Comparison of ENCODE assay signal across 16 mouse cellular contexts in the genomic region with DNA sequence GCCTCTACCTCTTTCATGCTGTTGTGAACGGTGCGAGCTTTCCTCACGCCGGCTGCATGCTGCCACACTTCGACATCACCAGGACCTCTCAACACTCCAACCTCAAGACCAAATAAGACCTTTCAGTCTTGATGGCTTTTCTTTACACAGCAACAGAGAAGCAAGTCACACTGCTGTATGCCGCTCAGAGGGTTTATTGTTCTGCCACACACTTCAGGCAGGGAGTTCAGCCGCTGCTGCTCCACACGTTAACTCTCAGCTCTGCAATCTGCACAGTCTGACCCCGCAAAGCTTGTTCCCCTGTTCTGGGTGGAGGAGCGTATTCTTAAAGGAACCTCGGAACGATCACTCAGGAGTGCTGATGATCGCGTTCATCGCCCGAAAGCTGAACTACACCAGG. TPM values are rescaled to one million over a fixed set of nuclear protein-coding genes. Genes with fewer than 3 reads are reported as not detected.
A peak's percentile ranks its signal among the peaks of the same experiment; 100 is the strongest.
DNase-seq lines count a peak whose midpoint lies in the region; ATAC-seq and TF ChIP-seq lines count a peak whose summit lies in the region.
"Had no signal": no experiment of that assay in that cellular context is flagged by ENCODE, and none has a peak within 500 bp of the region (broad histone marks: within the 10 kb centered on the region; RNA-seq: fewer than 3 reads in every experiment).

No protein-coding gene starts in this region.

- H3K9ac ChIP-seq in forebrain, embryonic 12.5 days: no peak overlapping the region
- no peak overlapping the region for H3K9ac ChIP-seq in forebrain, embryonic 16.5 days (replicated peaks; ENCODE audit: low read depth, low read length)
- H3K9ac ChIP-seq in hindbrain, embryonic 13.5 days: no peak overlapping the region
- no peak overlapping the region for H3K9ac ChIP-seq in hindbrain, embryonic 12.5 days
- no peak overlapping the region for H3K9ac ChIP-seq in midbrain, embryonic 14.5 days (replicated peaks; ENCODE audit: low read length)
- no peak overlapping the region for H3K9ac ChIP-seq in midbrain, embryonic 15.5 days
- no peak overlapping the region for H3K9ac ChIP-seq in stomach, postnatal 0 days (ENCODE audit: low read length)
- H3K9ac ChIP-seq: liver, embryonic 15.5 days had no signal

- H3K36me3 ChIP-seq in forebrain, embryonic 12.5 days (replicated peaks): peaks cover 43% of the 10 kb centered on the region
- H3K36me3 ChIP-seq in forebrain, embryonic 16.5 days (ENCODE audit: control insufficient read depth, insufficient read depth): no peaks in the 10 kb centered on the region
- peaks cover 54% of the 10 kb centered on the region for H3K36me3 ChIP-seq in hindbrain, embryonic 13.5 days
- H3K36me3 ChIP-seq in hindbrain, embryonic 12.5 days: peaks cover 37% of the 10 kb centered on the region
- peaks cover 35% of the 10 kb centered on the region for H3K36me3 ChIP-seq in midbrain, embryonic 14.5 days (ENCODE audit: control insufficient read depth, insufficient read depth, low read length)
- no peaks in the 10 kb centered on the region for H3K36me3 ChIP-seq in midbrain, embryonic 15.5 days (replicated peaks)
- no peaks in the 10 kb centered on the region for H3K36me3 ChIP-seq in stomach, postnatal 0 days (ENCODE audit: control insufficient read depth, insufficient read depth, low read length)
- H3K36me3 ChIP-seq: liver, embryonic 15.5 days had no signal

- H3K9me3 ChIP-seq in forebrain, embryonic 12.5 days: no peaks in the 10 kb centered on the region
- H3K9me3 ChIP-seq in forebrain, embryonic 16.5 days (ENCODE audit: control insufficient read depth, low read length): no peaks in the 10 kb centered on the region
- H3K9me3 ChIP-seq in hindbrain, embryonic 13.5 days: no peaks in the 10 kb centered on the region
- no peaks in the 10 kb centered on the region for H3K9me3 ChIP-seq in hindbrain, embryonic 12.5 days (replicated peaks)
- no peaks in the 10 kb centered on the region for H3K9me3 ChIP-seq in midbrain, embryonic 14.5 days (ENCODE audit: control insufficient read depth, low read length)
- no peaks in the 10 kb centered on the region for H3K9me3 ChIP-seq in midbrain, embryonic 15.5 days
- H3K9me3 ChIP-seq in stomach, postnatal 0 days (ENCODE audit: control insufficient read depth, low read length): no peaks in the 10 kb centered on the region
- H3K9me3 ChIP-seq: liver, embryonic 15.5 days; megakaryocyte, embryonic 14.5 days had no signal

- no peak overlapping the region for H3K4me2 ChIP-seq in forebrain, embryonic 12.5 days
- no peak overlapping the region for H3K4me2 ChIP-seq in forebrain, embryonic 16.5 days (ENCODE audit: low read length)
- H3K4me2 ChIP-seq in hindbrain, embryonic 13.5 days: no peak overlapping the region
- H3K4me2 ChIP-seq in hindbrain, embryonic 12.5 days (replicated peaks): no peak overlapping the region
- H3K4me2 ChIP-seq in midbrain, embryonic 14.5 days (ENCODE audit: low read length): no peak overlapping the region
- H3K4me2 ChIP-seq in midbrain, embryonic 15.5 days: no peak overlapping the region
- H3K4me2 ChIP-seq in stomach, postnatal 0 days (replicated peaks; ENCODE audit: low read depth): no peak overlapping the region
- H3K4me2 ChIP-seq: heart, embryonic 11.5 days; liver, embryonic 15.5 days had no signal

- H3K4me3 ChIP-seq in forebrain, embryonic 12.5 days (replicated peaks): no peak overlapping the region
- H3K4me3 ChIP-seq in forebrain, embryonic 16.5 days (replicated peaks; ENCODE audit: low read length): no peak overlapping the region
- H3K4me3 ChIP-seq in hindbrain, embryonic 13.5 days: no peak overlapping the region
- no peak overlapping the region for H3K4me3 ChIP-seq in hindbrain, embryonic 12.5 days
- H3K4me3 ChIP-seq in midbrain, embryonic 14.5 days (replicated peaks; ENCODE audit: low read depth, low read length): no peak overlapping the region
- no peak overlapping the region for H3K4me3 ChIP-seq in midbrain, embryonic 15.5 days
- H3K4me3 ChIP-seq in stomach, postnatal 0 days (ENCODE audit: low read depth, low read length): no peak overlapping the region
- H3K4me3 ChIP-seq: liver, embryonic 15.5 days; megakaryocyte, embryonic 14.5 days had no signal

- no peaks in the 10 kb centered on the region for H3K27me3 ChIP-seq in forebrain, embryonic 12.5 days
- no peaks in the 10 kb centered on the region for H3K27me3 ChIP-seq in forebrain, embryonic 16.5 days (replicated peaks; ENCODE audit: control insufficient read depth, insufficient read depth, low read length)
- no peaks in the 10 kb centered on the region for H3K27me3 ChIP-seq in hindbrain, embryonic 13.5 days
- no peaks in the 10 kb centered on the region for H3K27me3 ChIP-seq in hindbrain, embryonic 12.5 days
- H3K27me3 ChIP-seq in midbrain, embryonic 14.5 days (ENCODE audit: control insufficient read depth, insufficient read depth, low read length): no peaks in the 10 kb centered on the region
- no peaks in the 10 kb centered on the region for H3K27me3 ChIP-seq in midbrain, embryonic 15.5 days (replicated peaks)
- H3K27me3 ChIP-seq in stomach, postnatal 0 days (ENCODE audit: control insufficient read depth, insufficient read depth, low read length): no peaks in the 10 kb centered on the region
- H3K27me3 ChIP-seq: liver, embryonic 15.5 days; megakaryocyte, embryonic 14.5 days had no signal

- no peak for TF ChIP-seq CTCF in stomach, postnatal 0 days (IDR thresholded peaks at IDR 0.05; ENCODE audit: low read depth)

- peaks cover 53% of the 10 kb centered on the region for H3K4me1 ChIP-seq in forebrain, embryonic 12.5 days
- H3K4me1 ChIP-seq in forebrain, embryonic 16.5 days (replicated peaks; ENCODE audit: control insufficient read depth, insufficient read depth, low read length): peaks cover 38% of the 10 kb centered on the region
- H3K4me1 ChIP-seq in hindbrain, embryonic 13.5 days (replicated peaks): peaks cover 58% of the 10 kb centered on the region
- H3K4me1 ChIP-seq in hindbrain, embryonic 12.5 days: peaks cover 35% of the 10 kb centered on the region
- H3K4me1 ChIP-seq in midbrain, embryonic 14.5 days (ENCODE audit: control insufficient read depth, insufficient read depth, low read length): peaks cover 13% of the 10 kb centered on the region; the same call in 1 of the 2 replicates
- peaks cover 36% of the 10 kb centered on the region for H3K4me1 ChIP-seq in midbrain, embryonic 15.5 days
- peaks cover 4% of the 10 kb centered on the region; the same call in 1 of the 2 replicates for H3K4me1 ChIP-seq in stomach, postnatal 0 days (replicated peaks; ENCODE audit: control insufficient read depth, insufficient read depth)

- TF ChIP-seq EP300 in stomach, postnatal 0 days (optimal IDR thresholded peaks at IDR 0.05): no peak

- WGBS in forebrain, embryonic 12.5 days: 70% methylated on average over 16 of the region's 16 CpGs
- 53% methylated on average over 16 of the region's 16 CpGs for WGBS in forebrain, embryonic 16.5 days
- 72% methylated on average over 16 of the region's 16 CpGs for WGBS in hindbrain, embryonic 13.5 days
- WGBS in hindbrain, embryonic 12.5 days: 73% methylated on average over 16 of the region's 16 CpGs
- 72% methylated on average over 16 of the region's 16 CpGs for WGBS in midbrain, embryonic 14.5 days
- 67% methylated on average over 16 of the region's 16 CpGs for WGBS in midbrain, embryonic 15.5 days
- 58% methylated on average over 16 of the region's 16 CpGs for WGBS in stomach, postnatal 0 days

- no peak for ATAC-seq in forebrain, embryonic 12.5 days (ENCODE audit: low FRiP score)
- ATAC-seq in forebrain, embryonic 16.5 days: no peak
- no peak for ATAC-seq in hindbrain, embryonic 13.5 days (ENCODE audit: low FRiP score)
- ATAC-seq in hindbrain, embryonic 12.5 days (ENCODE audit: low FRiP score): no peak
- ATAC-seq in midbrain, embryonic 14.5 days (ENCODE audit: low FRiP score, low TSS enrichment): no peak
- no peak for ATAC-seq in midbrain, embryonic 15.5 days (replicated peaks)
- 0 out of 2 replicates have a peak, but pooled peaks have one; percentile 11 for ATAC-seq in stomach, postnatal 0 days (ENCODE audit: low FRiP score, low TSS enrichment)
- ATAC-seq: intestine, postnatal 0 days had no signal

- DNase-seq in midbrain, embryonic 14.5 days: peak; percentile 29
- peak; percentile 30 for DNase-seq in stomach, postnatal 0 days (ENCODE audit: low spot score)
- DNase-seq in adrenal gland, postnatal 14 days: no peak
- DNase-seq: cerebellum, adult 8-10 months; kidney, postnatal 14 days; layer of hippocampus, adult 9-11 months; thymus, postnatal 36 days had no signal

- 0 out of 2 replicates have a peak overlapping the region, but pooled peaks have one; percentile 15 for H3K27ac ChIP-seq in forebrain, embryonic 12.5 days
- no peak overlapping the region for H3K27ac ChIP-seq in forebrain, embryonic 16.5 days (ENCODE audit: low read length)
- peak overlapping the region; percentile 58 for H3K27ac ChIP-seq in hindbrain, embryonic 13.5 days
- no peak overlapping the region for H3K27ac ChIP-seq in hindbrain, embryonic 12.5 days
- no peak overlapping the region for H3K27ac ChIP-seq in midbrain, embryonic 14.5 days (replicated peaks; ENCODE audit: low read depth, low read length)
- H3K27ac ChIP-seq in midbrain, embryonic 15.5 days: no peak overlapping the region
- peak overlapping the region; percentile 5; the same call in 1 of the 2 replicates for H3K27ac ChIP-seq in stomach, postnatal 0 days (replicated peaks)
- H3K27ac ChIP-seq: liver, embryonic 15.5 days had no signal

RNA-seq across cellular contexts. Expression of gene Slc38a1, which starts 40.7 kb away (rescaled TPM):
- polyA plus RNA-seq in forebrain, embryonic 12.5 days (2016; fragmentation: Nextera tagmentation; extraction: Ambion mirVana): 148 and 166 TPM in 2 replicates
- polyA plus RNA-seq in forebrain, embryonic 16.5 days (2015; fragmentation: Nextera tagmentation; extraction: Ambion mirVana): 154 and 158 TPM in 2 replicates
- polyA plus RNA-seq in hindbrain, embryonic 13.5 days (2015; fragmentation: Nextera tagmentation; extraction: Ambion mirVana): 154 and 158 TPM in 2 replicates
- polyA plus RNA-seq in hindbrain, embryonic 12.5 days (2016; fragmentation: Nextera tagmentation; extraction: Ambion mirVana): 152 and 155 TPM in 2 replicates
- 147 and 150 TPM in 2 replicates for polyA plus RNA-seq in midbrain, embryonic 14.5 days (2014; fragmentation: Nextera tagmentation; extraction: Ambion mirVana)
- 132 and 144 TPM in 2 replicates for polyA plus RNA-seq in midbrain, embryonic 15.5 days (2015; fragmentation: Nextera tagmentation; extraction: Ambion mirVana)
- 34.4 and 38.5 TPM in 2 replicates for polyA plus RNA-seq in stomach, postnatal 0 days (2015; fragmentation: Nextera tagmentation; extraction: Ambion mirVana)
- 43.1 and 51.9 TPM in 2 replicates for total RNA-seq in adrenal gland, postnatal 14 days (2021)

Comparison
In these comparisons a context has a peak if more than half of its experiments do, and no peak if none do; other contexts are left out.
1. H3K27ac ChIP-seq: peak in forebrain, embryonic 12.5 days (single experiment), hindbrain, embryonic 13.5 days (single experiment) and stomach, postnatal 0 days (single experiment); none in forebrain, embryonic 16.5 days (single experiment), hindbrain, embryonic 12.5 days (single experiment), midbrain, embryonic 14.5 days (single experiment) and midbrain, embryonic 15.5 days (single experiment).